Mouse (Mus musculus): ENCODE measurements around the gene Neurl4. TPM values are rescaled to one million over a fixed set of nuclear protein-coding genes. Genes with fewer than 3 reads are reported as not detected.

Gene Neurl4
- polyA plus RNA-seq, 1 experiment from 2014 or later, result 12.3 TPM

DNA sequence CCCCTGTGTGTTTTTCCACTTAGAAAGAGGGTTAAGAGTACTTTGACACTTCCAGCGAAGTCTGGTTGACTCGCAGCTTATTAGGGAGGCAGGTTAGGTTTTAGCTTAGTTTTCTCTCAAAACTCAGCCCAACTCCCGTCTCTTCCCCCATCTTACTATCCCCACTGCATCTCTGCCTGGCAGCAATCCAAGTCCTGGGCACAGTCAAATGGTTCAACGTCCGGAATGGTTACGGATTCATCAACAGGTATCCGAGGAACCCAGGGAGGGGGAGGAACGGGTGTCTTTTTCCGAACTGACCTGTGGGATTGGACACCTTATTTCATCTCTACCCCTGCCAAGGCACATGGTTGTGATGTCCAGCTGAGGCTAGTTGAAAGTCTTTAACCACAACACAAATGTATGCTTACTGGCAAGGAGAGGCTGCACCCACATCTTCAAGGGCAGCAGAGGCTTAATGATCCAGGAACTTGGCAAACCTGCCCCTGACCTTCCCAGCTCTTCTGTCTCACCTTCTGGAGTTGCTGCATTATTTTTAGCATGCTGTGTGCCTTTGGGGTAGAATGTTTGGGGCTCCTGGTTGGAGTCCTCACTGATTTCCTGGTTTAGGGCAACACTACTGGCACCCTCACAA lies 36.0 kb downstream of the Neurl4 start:
- Histone ChIP-seq H3K4me1 (peaks cover 37% of the 10 kb centered on the region), H3K36me3 (no peaks in the 10 kb centered on the region), H3K27ac (no peak overlapping the region), H3K27me3 (peaks cover 20% of the 10 kb centered on the region), H3K4me2 (peak overlapping the region; percentile 100), H3K9me3 (no peaks in the 10 kb centered on the region), H3K9ac (peak overlapping the region; percentile 52), H3K4me3 (peak overlapping the region; percentile 58)
- 40% methylated on average over 9 of the region's 9 CpGs for WGBS
- no peak for ATAC-seq (ENCODE audit: insufficient number of reproducible peaks, insufficient read depth, low FRiP score, low TSS enrichment, low read depth)

DNA sequence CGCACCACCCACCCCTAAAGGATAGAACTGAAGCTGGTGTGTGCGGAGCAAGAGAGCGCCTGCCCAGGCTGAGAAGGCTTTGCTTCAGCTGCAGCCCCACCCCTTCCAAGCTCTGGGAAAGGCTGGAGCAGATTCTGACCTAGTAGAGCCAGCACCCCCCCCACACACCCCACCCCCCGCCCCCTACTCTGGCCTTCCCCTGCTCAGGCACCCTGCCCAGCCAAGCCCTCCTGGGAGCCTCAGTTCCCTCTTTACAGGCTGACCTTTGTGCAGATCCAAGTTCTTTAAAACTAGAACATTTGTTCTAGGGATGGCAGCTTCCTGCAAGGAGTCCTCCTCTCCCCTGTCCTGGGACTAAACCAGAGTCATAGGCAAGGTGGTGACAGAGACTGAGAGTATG lies 36.5 kb downstream of the Neurl4 start:
- Histone ChIP-seq H3K9me3 (no peaks in the 10 kb centered on the region), H3K27ac (no peak overlapping the region; the same call in 1 of the 2 replicates), H3K4me1 (peaks cover 37% of the 10 kb centered on the region), H3K4me2 (peak overlapping the region; percentile 100), H3K4me3 (0 out of 2 replicates have a peak overlapping the region, but pooled peaks have one; percentile 58), H3K9ac (peak overlapping the region; percentile 52), H3K27me3 (peaks cover 20% of the 10 kb centered on the region), H3K36me3 (peaks cover 5% of the 10 kb centered on the region)
- WGBS, result 18% methylated on average over 4 of the region's 4 CpGs
- ATAC-seq (ENCODE audit: insufficient number of reproducible peaks, insufficient read depth, low FRiP score, low TSS enrichment, low read depth), result no peak

DNA sequence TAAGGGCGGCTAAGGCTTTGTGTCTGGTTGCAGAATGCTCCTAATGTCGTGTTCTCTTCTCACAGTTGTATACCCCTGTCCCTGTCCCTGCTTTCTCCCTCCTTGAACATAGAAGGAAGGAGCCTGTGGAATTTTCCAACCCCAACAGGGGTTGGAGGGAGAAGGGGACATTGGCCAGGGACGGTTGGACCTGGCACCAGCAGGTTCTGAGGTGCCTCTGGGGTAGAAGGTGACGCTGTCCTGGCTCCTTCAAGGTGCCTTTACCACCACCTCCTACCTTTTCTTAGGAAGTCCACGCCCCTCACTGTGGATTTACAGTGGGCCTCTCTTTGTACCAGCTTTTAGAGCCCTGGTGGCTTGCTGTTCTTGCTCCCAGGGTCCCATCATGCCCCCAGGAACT lies 37.0 kb downstream of the Neurl4 start:
- Histone ChIP-seq H3K4me1 (peaks cover 37% of the 10 kb centered on the region), H3K4me2 (0 out of 2 replicates have a peak overlapping the region, but pooled peaks have one; percentile 100), H3K36me3 (peaks cover 10% of the 10 kb centered on the region), H3K9me3 (no peaks in the 10 kb centered on the region), H3K4me3 (no peak overlapping the region), H3K9ac (0 out of 2 replicates have a peak overlapping the region, but pooled peaks have one; percentile 52), H3K27ac (no peak overlapping the region; the same call in 1 of the 2 replicates), H3K27me3 (peaks cover 20% of the 10 kb centered on the region)
- 60% methylated on average over 5 of the region's 5 CpGs for WGBS
- no peak for ATAC-seq (ENCODE audit: insufficient number of reproducible peaks, insufficient read depth, low FRiP score, low TSS enrichment, low read depth)

DNA sequence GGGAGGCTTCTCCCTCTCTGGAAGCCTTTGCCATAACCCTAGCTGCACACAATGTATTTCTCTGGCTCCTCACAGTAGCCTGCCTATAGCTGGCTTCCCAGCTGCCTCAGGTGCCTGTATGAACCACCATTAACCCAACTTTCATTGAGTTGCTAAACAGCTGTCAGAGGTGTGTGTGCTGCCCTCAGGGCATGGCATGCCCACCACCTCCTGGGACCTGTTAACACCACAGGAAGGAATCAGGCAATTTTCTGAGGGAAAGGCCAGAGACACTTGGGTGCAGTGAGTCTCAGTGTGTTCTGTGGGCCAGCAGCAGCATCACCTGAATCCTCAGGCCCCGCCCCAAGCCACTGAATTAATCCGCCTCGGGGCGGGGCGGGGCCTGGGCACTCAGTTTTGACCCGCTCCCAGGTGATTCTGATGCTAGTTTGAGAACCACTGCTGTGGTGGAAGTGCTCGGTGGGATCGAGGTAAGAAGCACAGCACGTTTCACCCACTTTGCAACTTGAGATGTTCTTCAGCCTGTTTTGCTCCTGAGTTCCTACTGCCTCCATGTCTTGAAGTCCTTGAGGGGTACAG lies 37.6 kb downstream of the Neurl4 start:
- no peak for ATAC-seq (ENCODE audit: insufficient number of reproducible peaks, insufficient read depth, low FRiP score, low TSS enrichment, low read depth)
- peaks cover 20% of the 10 kb centered on the region for H3K27me3 ChIP-seq
- H3K36me3 ChIP-seq, result peaks cover 16% of the 10 kb centered on the region
- no peaks in the 10 kb centered on the region for H3K9me3 ChIP-seq
- no peak overlapping the region for H3K4me2 ChIP-seq
- WGBS, result 19% methylated on average over 9 of the region's 9 CpGs
- H3K4me3 ChIP-seq, result no peak overlapping the region
- H3K4me1 ChIP-seq, result peaks cover 37% of the 10 kb centered on the region
- 0 out of 2 replicates have a peak overlapping the region, but pooled peaks have one; percentile 5 for H3K27ac ChIP-seq
- 0 out of 2 replicates have a peak overlapping the region, but pooled peaks have one; percentile 22 for H3K9ac ChIP-seq

DNA sequence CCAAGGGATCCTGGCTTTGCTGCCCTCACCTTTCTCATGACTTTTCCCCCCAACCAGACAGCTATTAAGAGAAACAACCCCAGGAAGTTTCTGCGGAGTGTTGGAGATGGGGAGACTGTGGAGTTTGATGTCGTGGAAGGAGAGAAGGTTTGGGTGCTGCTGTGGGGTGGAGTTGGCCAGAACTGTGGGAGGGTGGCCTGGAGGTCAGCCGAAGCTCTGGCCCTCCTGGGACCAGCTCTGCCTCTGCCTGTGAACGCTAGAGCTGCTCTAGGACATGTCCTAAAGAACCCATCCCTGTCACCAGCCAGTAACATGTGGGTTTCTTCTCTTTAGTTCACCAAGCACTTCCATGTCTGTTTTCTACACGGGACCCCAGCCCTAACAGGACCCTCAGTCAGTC lies 38.3 kb downstream of the Neurl4 start:
- 60% methylated on average over 5 of the region's 5 CpGs for WGBS
- ATAC-seq (ENCODE audit: insufficient number of reproducible peaks, insufficient read depth, low FRiP score, low TSS enrichment, low read depth), result no peak
- no peak overlapping the region for H3K27ac ChIP-seq
- H3K9me3 ChIP-seq, result no peaks in the 10 kb centered on the region
- no peak overlapping the region for H3K4me2 ChIP-seq
- H3K4me1 ChIP-seq, result peaks cover 34% of the 10 kb centered on the region
- H3K9ac ChIP-seq, result no peak overlapping the region
- no peak overlapping the region for H3K4me3 ChIP-seq
- peaks cover 23% of the 10 kb centered on the region for H3K36me3 ChIP-seq
- peaks cover 20% of the 10 kb centered on the region for H3K27me3 ChIP-seq

DNA sequence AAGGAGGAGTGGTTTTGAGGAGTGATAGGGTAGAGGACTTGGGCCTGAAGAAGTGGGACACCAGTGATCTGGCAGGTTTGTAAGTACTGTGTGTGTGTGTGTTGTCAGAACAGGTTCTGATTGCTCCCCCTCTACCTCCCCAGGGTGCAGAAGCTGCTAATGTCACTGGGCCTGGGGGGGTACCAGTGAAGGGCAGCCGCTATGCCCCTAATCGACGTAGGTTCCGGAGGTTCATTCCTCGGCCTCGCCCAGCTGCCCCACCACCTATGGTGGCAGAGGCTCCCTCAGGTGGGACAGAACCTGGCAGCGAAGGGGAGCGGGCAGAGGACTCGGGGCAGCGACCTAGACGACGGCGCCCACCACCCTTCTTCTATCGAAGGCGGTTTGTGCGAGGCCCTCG lies 38.9 kb downstream of the Neurl4 start:
- H3K36me3 ChIP-seq, result peaks cover 29% of the 10 kb centered on the region
- peaks cover 20% of the 10 kb centered on the region for H3K27me3 ChIP-seq
- no peak overlapping the region for H3K9ac ChIP-seq
- no peaks in the 10 kb centered on the region for H3K9me3 ChIP-seq
- H3K4me3 ChIP-seq, result no peak overlapping the region
- peaks cover 29% of the 10 kb centered on the region for H3K4me1 ChIP-seq
- H3K4me2 ChIP-seq, result no peak overlapping the region
- ATAC-seq (ENCODE audit: insufficient number of reproducible peaks, insufficient read depth, low FRiP score, low TSS enrichment, low read depth), result no peak
- WGBS, result 90% methylated on average over 17 of the region's 17 CpGs
- H3K27ac ChIP-seq, result no peak overlapping the region

DNA sequence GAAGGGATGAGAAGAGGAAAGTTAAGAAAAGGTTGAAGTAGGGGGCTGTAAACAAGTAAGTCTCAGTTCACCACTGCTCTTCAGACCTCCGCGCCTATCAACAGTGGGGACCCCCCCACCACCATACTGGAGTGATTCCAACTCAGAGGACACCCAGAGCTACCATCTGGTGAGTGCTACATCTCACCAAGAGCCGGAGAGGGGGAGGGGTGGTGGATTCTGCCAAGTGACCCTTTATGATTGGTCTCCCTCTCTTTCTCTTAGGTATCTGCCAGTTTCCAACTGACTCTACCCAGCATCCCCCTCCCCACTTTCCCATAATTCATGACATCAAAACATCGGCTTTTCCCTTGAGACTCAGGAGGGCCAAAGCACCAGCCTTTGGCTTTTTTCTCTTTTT lies 40.1 kb downstream of the Neurl4 start:
- H3K36me3 ChIP-seq, result peaks cover 41% of the 10 kb centered on the region
- no peak overlapping the region for H3K4me3 ChIP-seq
- no peak for ATAC-seq (ENCODE audit: insufficient number of reproducible peaks, insufficient read depth, low FRiP score, low TSS enrichment, low read depth)
- peaks cover 20% of the 10 kb centered on the region for H3K27me3 ChIP-seq
- no peak overlapping the region for H3K27ac ChIP-seq
- H3K9me3 ChIP-seq, result no peaks in the 10 kb centered on the region
- H3K4me1 ChIP-seq, result peaks cover 37% of the 10 kb centered on the region
- H3K9ac ChIP-seq, result no peak overlapping the region
- no peak overlapping the region for H3K4me2 ChIP-seq
- 84% methylated on average over 4 of the region's 4 CpGs for WGBS

DNA sequence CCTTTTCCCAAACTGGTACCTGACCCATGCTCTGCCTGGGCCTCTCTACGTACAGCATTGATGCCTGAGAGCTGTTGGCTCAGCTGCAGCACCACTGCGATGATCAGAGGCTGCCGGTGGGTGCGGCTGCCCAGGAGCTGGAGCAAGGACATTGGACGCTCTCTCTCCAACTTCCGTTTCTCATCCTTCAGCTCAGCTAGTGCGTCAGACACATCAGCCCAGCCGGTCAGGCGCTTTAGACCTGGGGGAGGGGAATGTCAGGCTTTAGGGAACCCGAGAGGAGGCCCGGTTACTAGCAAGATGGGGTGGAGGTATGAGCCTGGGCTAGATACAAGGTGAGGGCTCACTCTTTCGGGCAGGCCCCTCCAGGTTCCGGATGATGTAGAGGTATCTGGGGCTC lies 44.3 kb downstream of the Neurl4 start:
- no peaks in the 10 kb centered on the region for H3K27me3 ChIP-seq
- no peak for ATAC-seq (ENCODE audit: insufficient number of reproducible peaks, insufficient read depth, low FRiP score, low TSS enrichment, low read depth)
- H3K27ac ChIP-seq, result no peak overlapping the region
- no peaks in the 10 kb centered on the region for H3K9me3 ChIP-seq
- no peak overlapping the region for H3K4me2 ChIP-seq
- WGBS, result 78% methylated on average over 13 of the region's 13 CpGs
- H3K4me3 ChIP-seq, result 0 out of 2 replicates have a peak overlapping the region, but pooled peaks have one; percentile 1
- peaks cover 29% of the 10 kb centered on the region for H3K4me1 ChIP-seq
- H3K9ac ChIP-seq, result peak overlapping the region; percentile 21; the same call in 1 of the 2 replicates
- peaks cover 44% of the 10 kb centered on the region for H3K36me3 ChIP-seq

DNA sequence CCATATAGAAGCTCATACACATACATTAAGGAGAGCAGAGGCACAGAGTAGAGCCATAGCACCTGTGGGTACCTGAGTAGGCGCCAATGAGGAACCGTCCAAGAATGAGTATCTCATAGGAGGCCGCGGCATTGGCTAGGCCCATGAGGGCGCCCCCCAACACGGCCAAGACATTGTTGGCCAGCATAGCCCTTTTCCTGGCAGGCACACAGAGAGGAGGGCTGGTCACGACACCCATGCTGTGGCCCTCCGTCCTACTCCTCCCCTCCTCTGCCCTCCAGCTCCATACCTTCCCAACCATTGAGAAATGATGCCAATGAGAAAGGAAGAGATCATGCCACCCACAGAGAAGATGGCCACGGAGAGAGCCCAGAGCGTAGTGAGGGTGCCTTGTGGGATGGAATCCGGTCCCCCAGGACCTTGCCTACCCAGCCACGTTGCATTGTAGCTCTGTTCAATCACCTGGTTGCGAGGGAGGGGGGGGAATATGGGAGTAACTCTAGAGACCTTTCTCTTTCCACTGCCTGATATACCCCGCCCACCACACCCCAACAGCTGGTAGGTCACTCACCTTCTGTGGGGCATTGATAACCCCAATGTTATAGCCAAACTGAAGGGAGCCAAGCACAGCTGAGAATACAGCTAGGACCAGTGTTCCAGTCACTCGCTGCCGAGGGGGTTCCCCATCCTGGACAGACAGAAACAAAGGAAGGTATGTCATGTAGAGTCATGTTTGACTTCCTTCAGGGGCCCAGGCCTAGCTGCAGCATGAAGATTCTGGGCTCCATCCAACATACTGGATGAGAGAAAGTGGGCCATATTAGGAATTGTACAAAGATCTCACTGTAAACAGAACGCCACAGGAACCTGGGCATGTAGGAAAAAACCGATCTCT lies 45.4 kb downstream of the Neurl4 start:
- Histone ChIP-seq H3K4me2 (peak overlapping the region; percentile 71), H3K27ac (peak overlapping the region; percentile 92; the same call in 1 of the 2 replicates), H3K9me3 (no peaks in the 10 kb centered on the region), H3K36me3 (peaks cover 44% of the 10 kb centered on the region), H3K9ac (peak overlapping the region; percentile 70), H3K27me3 (no peaks in the 10 kb centered on the region), H3K4me1 (peaks cover 29% of the 10 kb centered on the region), H3K4me3 (peak overlapping the region; percentile 54)
- WGBS, result 85% methylated on average over 18 of the region's 18 CpGs
- no peak for ATAC-seq (ENCODE audit: insufficient number of reproducible peaks, insufficient read depth, low FRiP score, low TSS enrichment, low read depth)

DNA sequence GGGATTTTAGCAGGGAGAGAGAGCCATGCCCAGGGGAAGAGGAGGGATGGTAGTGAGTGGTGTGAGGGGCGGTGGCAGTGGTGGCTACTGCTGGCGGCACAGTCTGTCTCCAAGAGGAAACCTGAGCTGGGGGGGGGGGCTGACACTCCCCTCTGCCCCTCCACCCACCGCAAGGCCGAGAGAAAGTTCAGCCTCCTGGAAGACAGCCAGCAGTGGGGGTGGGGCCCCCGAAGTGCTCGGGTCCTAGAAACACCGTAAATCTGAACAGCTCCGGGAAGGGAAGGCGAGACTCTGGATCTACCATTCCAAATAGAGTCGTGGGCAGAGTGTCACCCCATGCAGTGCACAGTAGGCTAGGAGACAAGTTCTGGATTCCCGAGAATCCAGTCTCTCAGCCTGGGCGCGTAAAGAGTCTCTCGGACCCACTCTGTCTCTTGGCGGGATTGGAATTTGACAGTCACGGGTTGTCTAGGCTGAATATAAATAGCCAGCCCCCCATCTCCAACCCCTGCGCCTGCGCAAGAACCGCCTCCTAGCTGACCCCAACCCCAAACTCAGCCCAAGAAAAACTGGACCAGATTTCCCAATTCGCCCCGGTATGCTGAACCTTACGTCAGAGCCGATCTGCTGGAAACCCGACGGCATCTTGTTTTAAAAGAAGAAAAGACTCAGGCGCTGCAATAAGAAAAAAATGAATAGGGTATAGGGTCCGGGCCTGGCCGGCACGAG lies 46.6 kb downstream of the Neurl4 start:
- Histone ChIP-seq H3K9me3 (no peaks in the 10 kb centered on the region), H3K36me3 (peaks cover 38% of the 10 kb centered on the region), H3K4me2 (peak overlapping the region; percentile 71), H3K4me1 (peaks cover 29% of the 10 kb centered on the region), H3K27ac (peak overlapping the region; percentile 92), H3K9ac (peak overlapping the region; percentile 70), H3K27me3 (no peaks in the 10 kb centered on the region), H3K4me3 (peak overlapping the region; percentile 54)
- under 1% methylated on average over 29 of the region's 29 CpGs for WGBS
- ATAC-seq (ENCODE audit: insufficient number of reproducible peaks, insufficient read depth, low FRiP score, low TSS enrichment, low read depth), result peak; percentile 21; the same call in 1 of the 2 replicates
